Mouse (Mus musculus) CH12.LX (cell line): Measurements from ENCODE around the gene Plk1.

Source experiments
- BHLHE40 ChIP-seq: IDR thresholded peaks from 2 replicates; pipeline ENCODE4 v1.6.1; 2011; ENCODE audit warnings: mild to moderate bottlenecking, low read depth, low read length, improper control_type of control experiment
- CTCF ChIP-seq, 2 experiments: IDR thresholded peaks in 1 of 2; conservative IDR thresholded peaks in 1 of 2; 2 replicates each; pipeline ENCODE4 v1.5.1; 2011 to 2012; ENCODE audit warnings: low read depth in 2 of 2, low read length in 2 of 2, improper control_type of control experiment in 1 of 2, inconsistent platforms in 1 of 2, mild to moderate bottlenecking in 1 of 2, moderate library complexity in 1 of 2
- EP300 ChIP-seq: IDR thresholded peaks from 2 replicates; pipeline ENCODE4 v1.6.1; 2011; ENCODE audit warnings: low read length, improper control_type of control experiment
- KAT2A ChIP-seq: IDR thresholded peaks from 2 replicates; pipeline ENCODE4 v1.6.1; 2012; ENCODE audit warnings: low read length, improper control_type of control experiment, inconsistent platforms; ENCODE audit not compliant: insufficient replicate concordance
- MAFK ChIP-seq: IDR thresholded peaks from 2 replicates; pipeline ENCODE4 v1.6.1; 2011; ENCODE audit warnings: low read length, improper control_type of control experiment; ENCODE audit not compliant: insufficient replicate concordance
- MYC ChIP-seq: IDR thresholded peaks from 2 replicates; pipeline ENCODE4 v1.6.1; 2011; ENCODE audit warnings: low read depth, mild to moderate bottlenecking, improper control_type of control experiment, low read length
- NELFE ChIP-seq: IDR thresholded peaks from 2 replicates; pipeline ENCODE4 v1.6.1; 2011; ENCODE audit warnings: low read depth, low read length, improper control_type of control experiment
- SIN3A ChIP-seq: IDR thresholded peaks from 2 replicates; pipeline ENCODE4 v1.6.1; 2012; ENCODE audit warnings: low read length, improper control_type of control experiment, inconsistent platforms
- TBP ChIP-seq: conservative IDR thresholded peaks from 2 replicates; pipeline ENCODE4 v1.6.1; 2011; ENCODE audit warnings: low read depth, low read length, improper control_type of control experiment
- ZMIZ1 ChIP-seq: IDR thresholded peaks from 2 replicates; pipeline ENCODE4 v1.6.1; 2012; ENCODE audit warnings: low read depth, mild to moderate bottlenecking, inconsistent platforms, low read length, improper control_type of control experiment
- ZNF384 ChIP-seq: IDR thresholded peaks from 2 replicates; pipeline ENCODE4 v1.6.1; 2012; ENCODE audit warnings: low read depth, low read length, improper control_type of control experiment, inconsistent platforms

GRCm38 (mm10) chr7:122163766-122164165 is 4.5 kb downstream of the Plk1 start:
- no peak for TF ChIP-seq BHLHE40
- TF ChIP-seq KAT2A, result no peak
- no peak for TF ChIP-seq MYC
- TF ChIP-seq TBP, result no peak
- TF ChIP-seq ZMIZ1, result no peak
- no peak for TF ChIP-seq NELFE
- no peak for TF ChIP-seq CTCF (conservative IDR thresholded peaks at IDR 0.05 in 1 of 2, IDR thresholded peaks at IDR 0.05 in 1 of 2; ENCODE audit: low read depth in 2 of 2, low read length in 2 of 2)
- no peak for TF ChIP-seq SIN3A
- TF ChIP-seq EP300, result no peak
- TF ChIP-seq ZNF384, result no peak
- TF ChIP-seq MAFK, result no peak
